Mouse (Mus musculus): ENCODE measurements around the gene 4933411K16Rik.

DNA sequence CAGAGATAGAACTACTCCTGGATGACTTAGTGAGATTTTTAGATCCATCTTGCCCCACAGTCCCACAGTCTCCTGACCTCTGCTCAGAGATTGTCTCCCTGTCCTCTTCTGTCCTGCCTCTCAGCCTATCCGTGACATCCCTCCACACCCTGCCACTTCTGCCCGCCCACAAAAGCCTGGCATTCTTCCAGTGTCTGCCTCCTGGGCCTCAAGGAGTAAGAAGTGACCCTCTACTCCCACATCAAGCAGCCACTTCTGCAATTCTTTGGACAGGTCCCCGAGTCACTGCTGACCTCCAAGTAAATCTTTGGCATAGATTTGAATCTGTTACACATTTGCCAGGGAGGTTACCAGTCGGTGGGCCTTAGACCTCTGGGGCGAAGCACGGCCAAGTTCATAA, 2.2 kb downstream of the 4933411K16Rik start:
- TF ChIP-seq POLR2A (IDR thresholded peaks at IDR 0.05; ENCODE audit: control insufficient read depth, extremely low read depth, insufficient read depth, low read length, poor library complexity) (no peak), CTCF (IDR thresholded peaks at IDR 0.05; ENCODE audit: borderline replicate concordance, control insufficient read depth, extremely low read depth, insufficient read depth, low read length, poor library complexity) (no peak)

Measured in thymus, adult 2 months (tissue).